Mouse (Mus musculus): ENCODE data around the gene Kif26b. TPM values are rescaled to one million over a fixed set of nuclear protein-coding genes. Genes with fewer than 3 reads are reported as not detected.

The Kif26b gene
- polyA plus RNA-seq, 1 experiment from 2014 or later: 0.10 TPM

DNA sequence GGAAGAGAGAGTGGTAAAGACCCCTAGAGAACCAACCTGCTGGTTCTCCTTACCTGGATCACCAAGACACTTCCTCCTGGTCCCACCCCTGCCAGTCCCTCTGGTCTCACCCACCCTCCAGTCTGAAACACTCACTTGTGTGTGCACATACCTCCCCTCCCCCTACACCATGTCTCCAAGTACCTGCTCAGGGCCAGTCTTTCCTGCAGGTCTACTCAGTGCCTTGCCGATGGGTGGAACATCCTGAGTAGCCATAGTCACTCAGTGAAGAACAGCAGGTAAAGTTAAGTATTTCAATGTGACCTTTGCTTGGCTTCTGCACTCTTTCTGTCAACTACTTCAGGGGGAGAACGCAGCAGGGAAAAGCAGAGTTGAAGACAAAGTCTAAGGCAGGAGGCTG is 268.5 kb downstream of the Kif26b start:
- Histone ChIP-seq H3K4me1 (replicated peaks) (peaks cover 11% of the 10 kb centered on the region), H3K36me3 (no peaks in the 10 kb centered on the region), H3K9ac (no peak overlapping the region), H3K9me3 (replicated peaks) (no peaks in the 10 kb centered on the region), H3K4me3 (replicated peaks) (no peak overlapping the region), H3K27ac (no peak overlapping the region), H3K4me2 (no peak overlapping the region), H3K27me3 (peaks cover 23% of the 10 kb centered on the region)
- DNase-seq: no peak
- ATAC-seq (ENCODE audit: low read depth): no peak
- WGBS (ENCODE audit: insufficient replicate concordance): 61% methylated on average over 2 of the region's 2 CpGs

DNA sequence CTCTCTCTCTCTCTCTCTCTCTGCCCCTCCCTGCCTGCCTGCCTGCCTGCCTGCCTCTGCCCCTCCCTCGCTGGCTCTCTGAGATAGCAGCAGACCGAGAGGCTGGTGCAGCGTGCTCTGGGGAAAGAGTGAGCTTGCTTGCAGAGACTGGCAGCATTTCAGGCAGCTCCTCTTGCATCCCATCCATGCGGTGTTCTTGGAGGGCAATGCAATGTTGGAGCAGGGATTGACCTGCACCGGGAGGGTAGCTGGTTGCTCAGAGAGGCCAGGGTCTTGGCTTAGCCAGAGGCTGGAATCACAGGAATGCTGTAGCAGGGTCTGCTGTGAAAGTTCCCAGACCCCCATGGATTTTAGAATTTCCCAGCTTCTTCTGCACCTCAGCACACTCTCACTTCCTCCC is 269.4 kb downstream of the Kif26b start:
- Histone ChIP-seq H3K27ac (no peak overlapping the region), H3K36me3 (no peaks in the 10 kb centered on the region)

GRCm38 (mm10) chr1:178798886-178799285 is 270.0 kb downstream of the Kif26b start:
- no peak overlapping the region for H3K4me2 ChIP-seq
- no peak overlapping the region for H3K4me3 ChIP-seq (replicated peaks)
- H3K9me3 ChIP-seq (replicated peaks): no peaks in the 10 kb centered on the region
- peaks cover 11% of the 10 kb centered on the region for H3K4me1 ChIP-seq (replicated peaks)
- H3K36me3 ChIP-seq: no peaks in the 10 kb centered on the region
- WGBS (ENCODE audit: insufficient replicate concordance): 62% methylated on average over 8 of the region's 8 CpGs
- H3K9ac ChIP-seq: no peak overlapping the region
- no peak for ATAC-seq (ENCODE audit: low read depth)
- no peak overlapping the region for H3K27ac ChIP-seq
- DNase-seq: no peak
- H3K27me3 ChIP-seq: peaks cover 23% of the 10 kb centered on the region

More for the DNA sequence above, 269.4 kb downstream of the Kif26b start:
- 9% methylated on average over 5 of the region's 5 CpGs for WGBS (ENCODE audit: insufficient replicate concordance)
- Histone ChIP-seq H3K4me2 (0 out of 2 replicates have a peak overlapping the region, but pooled peaks have one; percentile 21), H3K27me3 (peaks cover 23% of the 10 kb centered on the region), H3K9me3 (replicated peaks) (no peaks in the 10 kb centered on the region), H3K9ac (no peak overlapping the region), H3K4me3 (replicated peaks) (no peak overlapping the region), H3K4me1 (replicated peaks) (peaks cover 11% of the 10 kb centered on the region)
- DNase-seq: peak; percentile 45
- peak; percentile 89 for ATAC-seq (ENCODE audit: low read depth)

DNA sequence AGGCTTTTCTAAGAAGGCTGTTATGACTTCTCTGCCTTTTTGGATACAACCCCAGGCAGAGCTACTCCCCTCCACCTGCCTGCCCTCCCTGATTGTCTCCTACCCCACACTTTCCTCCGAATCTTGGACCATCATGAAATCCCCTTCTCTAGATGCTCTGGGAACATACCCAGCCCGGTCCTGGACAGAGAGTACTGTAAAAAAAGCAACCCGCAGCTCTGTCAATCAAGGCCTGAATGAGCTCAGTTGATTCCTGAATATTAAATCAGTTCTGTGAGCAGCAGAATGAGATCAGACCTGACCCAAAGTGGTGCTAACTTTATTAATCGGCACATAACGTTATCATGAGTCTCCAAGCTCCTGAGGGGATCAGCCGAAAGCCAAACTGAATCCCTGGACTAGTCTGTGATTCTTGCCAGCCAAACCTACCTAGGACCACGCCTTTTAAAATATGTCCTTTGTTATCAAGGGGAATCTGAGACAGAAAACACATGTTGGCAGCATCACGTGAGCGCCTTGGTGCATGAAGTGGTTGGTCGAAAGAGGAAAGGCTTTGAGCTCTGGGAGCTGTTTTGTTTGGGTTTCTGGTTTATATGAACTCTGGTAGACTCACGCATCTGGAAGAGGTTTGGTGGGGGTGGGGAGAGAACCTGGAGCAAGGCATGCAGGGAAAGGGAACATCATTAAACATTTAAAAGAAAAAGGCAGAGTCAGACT is 271.1 kb downstream of the Kif26b start:
- Histone ChIP-seq H3K9ac (no peak overlapping the region), H3K27me3 (peaks cover 23% of the 10 kb centered on the region), H3K9me3 (replicated peaks) (no peaks in the 10 kb centered on the region), H3K4me3 (replicated peaks) (no peak overlapping the region), H3K4me2 (no peak overlapping the region), H3K27ac (no peak overlapping the region), H3K4me1 (replicated peaks) (peaks cover 11% of the 10 kb centered on the region), H3K36me3 (no peaks in the 10 kb centered on the region)
- WGBS (ENCODE audit: insufficient replicate concordance): 70% methylated on average over 11 of the region's 11 CpGs
- ATAC-seq (ENCODE audit: low read depth) (no peak), DNase-seq (no peak)

DNA sequence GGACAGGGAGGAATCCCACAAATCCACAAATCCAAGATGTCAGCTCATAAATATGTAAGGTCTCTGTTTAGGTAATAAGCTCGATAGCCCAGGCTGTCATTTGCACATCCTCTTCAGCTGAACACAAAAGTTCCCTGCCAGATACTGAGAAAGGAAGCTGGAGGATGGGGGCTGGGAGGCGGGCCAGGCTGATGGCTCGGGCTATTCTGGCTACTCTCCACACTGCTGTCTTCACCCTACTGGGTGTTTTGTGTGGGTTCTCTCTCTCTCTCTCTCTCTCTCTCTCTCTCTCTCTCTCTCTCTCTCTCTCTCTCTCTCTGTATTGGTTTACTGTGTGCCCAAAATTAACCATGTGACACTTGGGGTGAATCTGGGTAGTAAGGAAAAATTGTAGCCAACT is 274.2 kb downstream of the Kif26b start:
- Histone ChIP-seq H3K36me3 (no peaks in the 10 kb centered on the region), H3K4me1 (replicated peaks) (peaks cover 5% of the 10 kb centered on the region), H3K9ac (no peak overlapping the region), H3K9me3 (replicated peaks) (no peaks in the 10 kb centered on the region), H3K27me3 (peaks cover 23% of the 10 kb centered on the region), H3K27ac (no peak overlapping the region), H3K4me3 (replicated peaks) (no peak overlapping the region), H3K4me2 (no peak overlapping the region)
- no peak for ATAC-seq (ENCODE audit: low read depth)
- no peak for DNase-seq
- 28% methylated on average over 3 of the region's 3 CpGs for WGBS (ENCODE audit: insufficient replicate concordance)

GRCm38 (mm10) chr1:178817476-178817875 is 288.6 kb downstream of the Kif26b start:
- no peak for ATAC-seq (ENCODE audit: low read depth)
- Histone ChIP-seq H3K4me2 (no peak overlapping the region), H3K27me3 (no peaks in the 10 kb centered on the region), H3K9me3 (replicated peaks) (no peaks in the 10 kb centered on the region), H3K9ac (no peak overlapping the region), H3K4me1 (replicated peaks) (no peaks in the 10 kb centered on the region), H3K4me3 (replicated peaks) (no peak overlapping the region), H3K27ac (no peak overlapping the region), H3K36me3 (no peaks in the 10 kb centered on the region)
- WGBS (ENCODE audit: insufficient replicate concordance): 54% methylated on average over 6 of the region's 6 CpGs
- no peak for DNase-seq

GRCm38 (mm10) chr1:178819060-178819459 is 290.1 kb downstream of the Kif26b start:
- Histone ChIP-seq H3K9ac (no peak overlapping the region), H3K4me2 (no peak overlapping the region), H3K4me1 (replicated peaks) (no peaks in the 10 kb centered on the region), H3K36me3 (no peaks in the 10 kb centered on the region), H3K27me3 (no peaks in the 10 kb centered on the region), H3K9me3 (replicated peaks) (no peaks in the 10 kb centered on the region), H3K27ac (no peak overlapping the region), H3K4me3 (replicated peaks) (no peak overlapping the region)
- DNase-seq (no peak), ATAC-seq (ENCODE audit: low read depth) (no peak)
- 68% methylated on average over 7 of the region's 7 CpGs for WGBS (ENCODE audit: insufficient replicate concordance)

- no peak overlapping the region for H3K4me2 ChIP-seq
- no peaks in the 10 kb centered on the region for H3K36me3 ChIP-seq
- 65% methylated on average over 3 of the region's 3 CpGs for WGBS (ENCODE audit: insufficient replicate concordance)
- ATAC-seq (ENCODE audit: low read depth) (no peak), DNase-seq (no peak)
- H3K27me3 ChIP-seq: no peaks in the 10 kb centered on the region
- no peaks in the 10 kb centered on the region for H3K9me3 ChIP-seq (replicated peaks)
- no peak overlapping the region for H3K27ac ChIP-seq
- H3K4me3 ChIP-seq (replicated peaks): no peak overlapping the region
- H3K9ac ChIP-seq: no peak overlapping the region
- no peaks in the 10 kb centered on the region for H3K4me1 ChIP-seq (replicated peaks)
These were observed 291.2 kb downstream of the Kif26b start for GRCm38 (mm10) chr1:178820079-178820478.

DNA sequence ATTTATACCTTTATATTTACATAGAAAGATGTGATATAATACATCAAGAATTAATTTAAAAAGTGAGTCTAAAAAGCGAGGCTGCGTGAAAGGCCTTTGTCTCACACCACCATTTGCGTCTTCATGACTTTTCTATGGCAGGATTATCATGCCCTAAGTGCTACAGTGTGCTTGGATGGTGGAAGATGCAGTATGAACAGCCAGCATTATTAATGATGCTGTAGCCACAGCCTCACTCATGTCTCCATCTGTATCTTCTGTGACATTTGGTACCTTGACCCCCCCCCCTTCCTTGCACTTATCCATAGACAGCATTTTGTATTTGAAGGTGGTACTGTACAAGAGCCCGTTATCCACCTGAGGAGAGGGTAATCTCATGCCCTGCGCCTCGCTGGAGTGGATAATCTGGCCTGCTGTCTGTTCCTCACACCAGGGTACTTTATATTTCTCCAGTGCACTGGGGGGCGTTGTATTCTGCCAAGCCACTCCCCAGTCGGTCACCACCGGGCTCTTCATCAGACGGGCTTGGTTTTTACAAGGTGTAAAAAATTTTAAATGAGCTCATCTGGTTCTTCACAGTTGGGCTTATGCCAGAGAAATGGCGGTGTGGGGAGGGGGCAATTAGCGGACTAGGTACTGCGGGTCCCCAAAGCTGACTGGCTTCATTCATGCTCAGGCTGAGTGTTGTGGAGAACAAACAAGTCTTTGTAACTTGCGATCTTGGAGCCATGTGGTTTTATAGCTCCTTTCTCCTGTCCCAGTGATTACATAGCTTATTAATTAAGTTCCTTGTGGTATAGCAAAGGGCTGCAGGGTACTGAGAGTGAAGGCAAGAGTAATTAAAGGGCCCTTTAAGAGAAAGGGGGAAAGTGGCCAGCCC is 291.9 kb downstream of the Kif26b start:
- H3K36me3 ChIP-seq: no peaks in the 10 kb centered on the region
- H3K4me2 ChIP-seq: no peak overlapping the region
- DNase-seq (no peak), ATAC-seq (ENCODE audit: low read depth) (no peak)
- H3K9ac ChIP-seq: no peak overlapping the region
- no peaks in the 10 kb centered on the region for H3K4me1 ChIP-seq (replicated peaks)
- H3K4me3 ChIP-seq (replicated peaks): no peak overlapping the region
- WGBS (ENCODE audit: insufficient replicate concordance): 72% methylated on average over 14 of the region's 14 CpGs
- no peaks in the 10 kb centered on the region for H3K9me3 ChIP-seq (replicated peaks)
- H3K27ac ChIP-seq: no peak overlapping the region
- no peaks in the 10 kb centered on the region for H3K27me3 ChIP-seq

DNA sequence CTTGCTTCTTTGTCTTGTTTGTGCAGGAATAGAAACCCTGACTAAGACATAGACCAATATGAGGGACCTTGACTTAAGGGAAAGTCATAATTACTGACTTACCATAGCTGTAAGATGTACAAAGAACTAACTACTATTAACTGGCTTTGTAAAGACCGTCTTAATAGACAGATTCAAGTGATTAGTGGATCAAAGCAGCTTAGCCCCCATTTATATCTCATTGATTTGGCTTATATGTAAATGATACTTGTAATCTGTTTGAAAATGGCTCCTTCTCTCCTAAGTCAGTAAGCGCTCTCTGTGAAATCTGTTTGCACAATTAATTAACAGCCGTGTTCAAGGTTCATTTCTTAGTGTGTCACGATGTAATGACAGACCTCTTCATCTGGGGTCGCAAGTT is 295.9 kb downstream of the Kif26b start:
- H3K4me3 ChIP-seq (replicated peaks): no peak overlapping the region
- H3K27ac ChIP-seq: no peak overlapping the region
- no peak for DNase-seq
- no peak for ATAC-seq (ENCODE audit: low read depth)
- H3K36me3 ChIP-seq: no peaks in the 10 kb centered on the region
- no peaks in the 10 kb centered on the region for H3K4me1 ChIP-seq (replicated peaks)
- H3K9me3 ChIP-seq (replicated peaks): no peaks in the 10 kb centered on the region
- WGBS (ENCODE audit: insufficient replicate concordance): 61% methylated on average over 5 of the region's 5 CpGs
- H3K27me3 ChIP-seq: no peaks in the 10 kb centered on the region
- H3K4me2 ChIP-seq: no peak overlapping the region
- H3K9ac ChIP-seq: no peak overlapping the region

GRCm38 (mm10) chr1:178827223-178827622 is 298.3 kb downstream of the Kif26b start:
- 76% methylated on average over 3 of the region's 3 CpGs for WGBS (ENCODE audit: insufficient replicate concordance)
- Histone ChIP-seq H3K9ac (no peak overlapping the region), H3K27me3 (no peaks in the 10 kb centered on the region), H3K4me3 (replicated peaks) (no peak overlapping the region), H3K36me3 (no peaks in the 10 kb centered on the region), H3K4me2 (no peak overlapping the region), H3K27ac (no peak overlapping the region), H3K9me3 (replicated peaks) (no peaks in the 10 kb centered on the region), H3K4me1 (replicated peaks) (no peaks in the 10 kb centered on the region)
- no peak for DNase-seq
- no peak for ATAC-seq (ENCODE audit: low read depth)

Measured in liver, embryonic 13.5 days (tissue).